Comparison of ENCODE assay signal across 8 mouse cellular contexts in genomic region chr2:33130526-33131483, GRCm38 (mm10). TPM values are rescaled to one million over a fixed set of nuclear protein-coding genes. Genes with fewer than 3 reads are reported as not detected.
DNase-seq lines count a peak whose midpoint lies in the region; ATAC-seq lines count a peak whose summit lies in the region.

No protein-coding gene starts in this region.

- peaks cover 6 to 13% of the 10 kb centered on the region in 2 experiments; a peak in 3 of 4 replicates for H3K4me1 ChIP-seq in heart, embryonic 14.5 days (ENCODE audit: control insufficient read depth in 2 of 2, insufficient read depth in 2 of 2, low read length in 2 of 2)
- H3K4me1 ChIP-seq in liver, embryonic 13.5 days (replicated peaks), result peaks cover 28% of the 10 kb centered on the region
- peaks cover 7% of the 10 kb centered on the region for H3K4me1 ChIP-seq in stomach, embryonic 16.5 days (ENCODE audit: control insufficient read depth, insufficient read depth, low read length)

- peaks cover 7% of the 10 kb centered on the region; the same call in 1 of the 2 replicates for H3K27me3 ChIP-seq in heart, embryonic 14.5 days (ENCODE audit: control insufficient read depth, insufficient read depth, low read length)
- peaks cover 43% of the 10 kb centered on the region for H3K27me3 ChIP-seq in liver, embryonic 13.5 days
- H3K27me3 ChIP-seq in stomach, embryonic 16.5 days (ENCODE audit: control insufficient read depth, insufficient read depth, low read length), result no peaks in the 10 kb centered on the region

- ATAC-seq in CD4-positive, CD25-positive, alpha-beta regulatory T cell, adult 4 months, result peak; percentile 70
- ATAC-seq in heart, embryonic 14.5 days (ENCODE audit: insufficient number of reproducible peaks, insufficient read depth, low FRiP score, low read depth), result peak; percentile 92
- peak; percentile 94 for ATAC-seq in liver, embryonic 13.5 days (ENCODE audit: low read depth)
- ATAC-seq in stomach, embryonic 16.5 days (ENCODE audit: insufficient read depth, low FRiP score), result peak; percentile 94

- no peaks in the 10 kb centered on the region for H3K36me3 ChIP-seq in heart, embryonic 14.5 days (ENCODE audit: control insufficient read depth, insufficient read depth, low read length)
- no peaks in the 10 kb centered on the region for H3K36me3 ChIP-seq in liver, embryonic 13.5 days
- no peaks in the 10 kb centered on the region for H3K36me3 ChIP-seq in stomach, embryonic 16.5 days (ENCODE audit: control insufficient read depth, insufficient read depth, low read length)

- H3K9ac ChIP-seq in heart, embryonic 14.5 days (ENCODE audit: low read length), result peak overlapping the region; percentile 82
- peak overlapping the region; percentile 70 for H3K9ac ChIP-seq in liver, embryonic 13.5 days
- H3K9ac ChIP-seq in stomach, embryonic 16.5 days (ENCODE audit: low read length), result peak overlapping the region; percentile 82

- H3K4me3 ChIP-seq in heart, embryonic 14.5 days (ENCODE audit: control insufficient read depth in 1 of 2, insufficient read depth in 1 of 2, low read depth in 1 of 2, low read length in 2 of 2), result peak overlapping the region; percentile 57 to 76
- H3K4me3 ChIP-seq in liver, embryonic 13.5 days (replicated peaks), result peak overlapping the region; percentile 68
- peak overlapping the region; percentile 82 for H3K4me3 ChIP-seq in stomach, embryonic 16.5 days (replicated peaks; ENCODE audit: low read length)

- H3K27ac ChIP-seq in heart, embryonic 14.5 days (replicated peaks in 1 of 2; ENCODE audit: control insufficient read depth in 1 of 2, insufficient read depth in 1 of 2, low read depth in 2 of 2, low read length in 2 of 2), result peak overlapping the region; percentile 69 to 76
- H3K27ac ChIP-seq in liver, embryonic 13.5 days, result no peak overlapping the region; the same call in 1 of the 2 replicates
- peak overlapping the region; percentile 69 for H3K27ac ChIP-seq in stomach, embryonic 16.5 days (ENCODE audit: low read length)

- no peaks in the 10 kb centered on the region for H3K9me3 ChIP-seq in heart, embryonic 14.5 days (ENCODE audit: control insufficient read depth, low read length)
- H3K9me3 ChIP-seq in liver, embryonic 13.5 days (replicated peaks), result no peaks in the 10 kb centered on the region
- H3K9me3 ChIP-seq in stomach, embryonic 16.5 days (replicated peaks; ENCODE audit: control insufficient read depth, low read length), result no peaks in the 10 kb centered on the region

- peak overlapping the region; percentile 91 for H3K4me2 ChIP-seq in heart, embryonic 14.5 days (ENCODE audit: low read length)
- H3K4me2 ChIP-seq in liver, embryonic 13.5 days, result peak overlapping the region; percentile 94
- H3K4me2 ChIP-seq in stomach, embryonic 16.5 days (ENCODE audit: low read depth, low read length), result peak overlapping the region; percentile 100

- peak; percentile 68 for DNase-seq in c-Kit-negative CD71-positive TER-119-positive erythroid progenitor cells, embryonic 14.5 days (ENCODE audit: low read depth, low spot score)
- DNase-seq in fibroblast of lung, adult 2 months (ENCODE audit: low read depth), result peak; percentile 95
- peak; percentile 99 for DNase-seq in kidney, postnatal 14 days
- DNase-seq in liver, embryonic 13.5 days, result peak; percentile 96
- peak; percentile 98 for DNase-seq in neural tube, embryonic 10.5 days (ENCODE audit: extremely low spot score, low spot score)

- WGBS in heart, embryonic 14.5 days, result under 1% methylated on average over 46 of the region's 55 CpGs
- WGBS in liver, embryonic 13.5 days (ENCODE audit: insufficient replicate concordance), result under 1% methylated on average over 55 of the region's 55 CpGs
- WGBS in stomach, embryonic 16.5 days, result under 1% methylated on average over 55 of the region's 55 CpGs

RNA-seq across cellular contexts. Expression of gene Garnl3, which starts 0.6 kb away (rescaled TPM):
- under 1 TPM in 1 of 2 experiments, not detected in 1; 0.30 TPM for polyA plus RNA-seq in CD4-positive, CD25-positive, alpha-beta regulatory T cell, adult 4 months (2017; shearing (Covaris generic))
- 9.0 and 11.0 TPM in 2 replicates for polyA plus RNA-seq in heart, embryonic 14.5 days (2014; fragmentation: Nextera tagmentation; extraction: Ambion mirVana)
- polyA plus RNA-seq in liver, embryonic 13.5 days (2015; fragmentation: Nextera tagmentation; extraction: Ambion mirVana), result 1.2 and 1.4 TPM in 2 replicates
- polyA plus RNA-seq in stomach, embryonic 16.5 days (2015; fragmentation: Nextera tagmentation; extraction: Ambion mirVana), result 14.1 and 16.6 TPM in 2 replicates
